Mouse (Mus musculus) layer of hippocampus, adult 2 months (tissue): ENCODE results near the gene Diexf. TPM values are rescaled to one million over a fixed set of nuclear protein-coding genes. Genes with fewer than 3 reads are reported as not detected.

Experiments
- DNase-seq, 2 experiments: peaks; one replicate each; pipeline ENCODE4 v3.0.0; 2022; ENCODE audit warnings: low spot score in 2 of 2
- H3K27ac ChIP-seq: fragments of 200-600 bp; 2 replicates; pipeline ENCODE4 v1.8.1; 2022
- H3K4me3 ChIP-seq: fragments of 200-600 bp; 2 replicates; pipeline ENCODE4 v1.8.1; 2022; ENCODE audit warnings: mild to moderate bottlenecking
- CTCF ChIP-seq: fragments of 200-600 bp; conservative IDR thresholded peaks from 2 replicates; pipeline ENCODE4 v1.8.1; 2022; ENCODE audit warnings: antibody characterized with exemption, mild to moderate bottlenecking, moderate library complexity
- total RNA-seq, 2 experiments: library from RNA; stranded (reverse); gene quantifications; 2 replicates each; pipeline ENCODE4 v1.2.3; 2021

Gene Diexf
- total RNA-seq, 2 experiments from 2014 or later = 22.9 to 24.8 TPM

- peak; percentile 27 to 30 for DNase-seq
Observed at GRCm38 (mm10) chr1:193059596-193059995, 70.5 kb downstream of the Diexf start.

GRCm38 (mm10) chr1:193054401-193054800 lies 75.7 kb downstream of the Diexf start:
- DNase-seq = no peak
- Histone ChIP-seq H3K4me3 (no peak overlapping the region), H3K27ac (no peak overlapping the region)
- TF ChIP-seq CTCF = no peak

More at GRCm38 (mm10) chr1:193059596-193059995, 70.5 kb downstream of the Diexf start:
- no peak for TF ChIP-seq CTCF
- Histone ChIP-seq H3K27ac (no peak overlapping the region), H3K4me3 (no peak overlapping the region)

GRCm38 (mm10) chr1:193053065-193053464 lies 77.0 kb downstream of the Diexf start:
- no peak for DNase-seq
- H3K4me3 ChIP-seq = no peak overlapping the region
- TF ChIP-seq CTCF = no peak

DNA sequence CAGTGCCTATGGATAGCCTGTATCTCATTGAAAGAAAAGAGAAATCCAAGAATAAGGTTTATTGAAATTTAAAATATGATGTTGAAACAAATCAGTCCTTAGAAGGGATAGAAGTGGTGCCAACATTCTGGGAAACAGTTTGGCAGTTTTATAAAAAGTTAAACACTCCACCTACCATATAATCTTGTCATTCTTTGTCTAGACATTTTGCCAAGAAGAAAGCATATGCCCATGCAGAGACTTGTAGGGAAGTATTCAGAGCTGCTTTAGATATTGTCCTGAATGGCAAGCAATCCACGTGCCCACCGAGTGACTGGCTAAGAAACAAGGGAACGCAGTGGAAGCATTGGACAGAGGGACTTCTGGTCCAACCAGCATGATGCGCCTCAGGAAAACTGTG lies 82.5 kb downstream of the Diexf start:
- peak in 1 of 2 experiments; percentile 43 for DNase-seq
- H3K4me3 ChIP-seq = no peak overlapping the region
- no peak overlapping the region for H3K27ac ChIP-seq
- TF ChIP-seq CTCF = no peak

More at GRCm38 (mm10) chr1:193053065-193053464, 77.0 kb downstream of the Diexf start:
- no peak overlapping the region for H3K27ac ChIP-seq

DNA sequence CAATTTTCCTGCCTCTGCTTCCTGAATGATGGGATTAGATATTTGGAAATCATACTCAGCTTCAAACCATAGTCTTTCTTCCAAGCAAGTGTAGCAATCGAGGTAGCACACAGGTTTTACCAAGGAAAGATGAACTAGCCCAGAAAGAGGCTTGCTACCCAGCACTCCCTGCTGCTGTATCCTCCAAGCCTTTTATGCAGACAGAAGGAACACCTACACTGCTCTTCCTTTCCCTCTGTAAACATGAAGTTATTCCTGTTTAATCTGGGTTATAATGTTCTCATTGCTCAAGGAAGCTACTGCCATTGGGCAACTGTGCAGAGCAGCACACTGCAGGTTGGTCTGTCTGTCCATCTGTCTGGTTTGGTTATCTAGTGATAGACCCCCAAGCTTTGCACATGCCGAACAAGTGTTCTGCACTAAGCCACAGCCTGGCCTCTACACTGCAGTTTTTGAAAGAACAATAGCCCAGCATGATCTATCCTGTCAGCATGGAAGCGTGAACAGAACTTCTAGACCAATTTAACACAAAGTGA lies 87.2 kb downstream of the Diexf start:
- peak overlapping the region; percentile 68 for H3K27ac ChIP-seq
- peak in 1 of 2 experiments; percentile 34 for DNase-seq

More for the DNA sequence above, 87.2 kb downstream of the Diexf start:
- no peak for TF ChIP-seq CTCF
- no peak overlapping the region for H3K4me3 ChIP-seq

Other genes starting within 250 kb of the Diexf start
- 10 to 100 TPM; 26.6 to 31.1 TPM for gene Syt14, start 94.5 kb downstream of the Diexf start, total RNA-seq
- gene Irf6, start 22.8 kb upstream of the Diexf start, total RNA-seq = under 1 TPM; 0.49 to 0.66 TPM
- gene A130010J15Rik, start 37.8 kb upstream of the Diexf start, total RNA-seq = 1 to 10 TPM; 5.1 to 5.3 TPM
- 1 to 10 TPM; 1.6 to 2.4 TPM for gene Traf3ip3, start 71.4 kb upstream of the Diexf start, total RNA-seq
- gene Lamb3, start 77.4 kb upstream of the Diexf start, total RNA-seq = 1 to 10 TPM in 1 of 2 experiments, under 1 TPM in 1; 0.82 to 1.4 TPM
- 10 to 100 TPM; 42.9 to 52.8 TPM for gene Hsd11b1, start 133.8 kb upstream of the Diexf start, total RNA-seq
- 10 to 100 TPM in 1 of 2 experiments, 1 to 10 TPM in 1; 8.5 to 10.0 TPM for gene G0s2, start 142.9 kb upstream of the Diexf start, total RNA-seq
- 10 to 100 TPM; 23.6 to 24.4 TPM for gene Camk1g, start 240.0 kb upstream of the Diexf start, total RNA-seq